Mouse (Mus musculus) lung, postnatal 4 days (tissue): ENCODE measurements around the gene Ttc7.

ENCODE experiments used
- DNase-seq, 2 experiments: peaks; one replicate each; pipeline ENCODE4 v3.0.0; 2021

Ttc7 gene

GRCm38 (mm10) chr17:87369270-87369759 lies 86.6 kb downstream of the Ttc7 start:
- DNase-seq: no peak

GRCm38 (mm10) chr17:87372189-87372588 lies 89.5 kb downstream of the Ttc7 start:
- no peak for DNase-seq

- no peak for DNase-seq
These were observed 90.6 kb downstream of the Ttc7 start for GRCm38 (mm10) chr17:87373327-87373726.

GRCm38 (mm10) chr17:87375941-87376511 lies 93.3 kb downstream of the Ttc7 start:
- peak; percentile 67 to 83 for DNase-seq

- DNase-seq: no peak
These were observed 94.3 kb downstream of the Ttc7 start for GRCm38 (mm10) chr17:87376831-87377471.

- DNase-seq: peak; percentile 48 to 52
These were observed 94.8 kb downstream of the Ttc7 start for GRCm38 (mm10) chr17:87377536-87377935.

- DNase-seq: peak; percentile 31 to 40
These were observed 95.9 kb downstream of the Ttc7 start for GRCm38 (mm10) chr17:87378354-87379159.

GRCm38 (mm10) chr17:87379160-87379624 lies 96.5 kb downstream of the Ttc7 start:
- no peak for DNase-seq

GRCm38 (mm10) chr17:87379821-87380220 lies 97.1 kb downstream of the Ttc7 start:
- DNase-seq: peak; percentile 53 to 84

GRCm38 (mm10) chr17:87380681-87381080 lies 98.0 kb downstream of the Ttc7 start:
- DNase-seq: no peak

- no peak for DNase-seq
These were observed 103.1 kb downstream of the Ttc7 start for GRCm38 (mm10) chr17:87385835-87386234.

GRCm38 (mm10) chr17:87387068-87387467 lies 104.4 kb downstream of the Ttc7 start:
- peak; percentile 52 to 63 for DNase-seq

- peak; percentile 61 to 69 for DNase-seq
These were observed 108.6 kb downstream of the Ttc7 start for GRCm38 (mm10) chr17:87391242-87391641.

- no peak for DNase-seq
These were observed 114.4 kb downstream of the Ttc7 start for GRCm38 (mm10) chr17:87397088-87397487.

- no peak for DNase-seq
These were observed 119.8 kb downstream of the Ttc7 start for GRCm38 (mm10) chr17:87402444-87402843.

- no peak for DNase-seq
These were observed 120.8 kb downstream of the Ttc7 start for GRCm38 (mm10) chr17:87403462-87403861.

- peak in 1 of 2 experiments; percentile 38 for DNase-seq
These were observed 122.9 kb downstream of the Ttc7 start for GRCm38 (mm10) chr17:87405576-87405975.

GRCm38 (mm10) chr17:87406646-87407045 lies 124.0 kb downstream of the Ttc7 start:
- DNase-seq: no peak

- DNase-seq: no peak
These were observed 135.4 kb downstream of the Ttc7 start for GRCm38 (mm10) chr17:87418082-87418481.

- DNase-seq: no peak
These were observed 144.8 kb downstream of the Ttc7 start, which contains the start of gene Stpg4 for GRCm38 (mm10) chr17:87427511-87427910. TSS of gene Stpg4 (minus strand) at chr17:87427741.

GRCm38 (mm10) chr17:87429431-87429830 lies 146.7 kb downstream of the Ttc7 start:
- no peak for DNase-seq
